Mouse (Mus musculus) kidney, adult 8-10 months (tissue): Measurements from ENCODE around the gene Socs2.
"Not testable (repeated sequence)": the region's sequence is repeated elsewhere in the genome, so short reads cannot be mapped to it uniquely, and the experiment has no call there.

ENCODE experiments used
- DNase-seq, 2 experiments: peaks; one replicate each; pipeline ENCODE4 v3.0.0; 2022

Gene Socs2

DNA sequence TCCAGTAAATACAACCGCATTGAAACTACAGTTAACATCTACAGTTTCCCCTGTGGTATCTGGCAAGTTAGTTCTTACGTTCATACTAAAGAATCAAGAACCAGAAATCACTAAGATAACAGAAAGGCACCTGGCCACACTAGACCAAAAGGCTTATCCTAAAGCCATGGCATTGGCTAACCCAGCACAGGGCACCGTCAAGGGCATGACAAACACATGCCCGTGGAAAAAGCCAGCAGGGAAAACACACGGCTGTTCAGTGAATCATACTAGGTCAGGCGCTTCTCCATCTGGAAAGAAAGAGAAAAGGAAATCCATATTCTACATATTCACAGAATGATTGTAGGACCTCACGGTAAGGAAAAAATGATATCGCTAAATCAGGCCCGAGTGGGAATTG lies 26.1 kb downstream of the Socs2 start:
- DNase-seq = no peak

DNA sequence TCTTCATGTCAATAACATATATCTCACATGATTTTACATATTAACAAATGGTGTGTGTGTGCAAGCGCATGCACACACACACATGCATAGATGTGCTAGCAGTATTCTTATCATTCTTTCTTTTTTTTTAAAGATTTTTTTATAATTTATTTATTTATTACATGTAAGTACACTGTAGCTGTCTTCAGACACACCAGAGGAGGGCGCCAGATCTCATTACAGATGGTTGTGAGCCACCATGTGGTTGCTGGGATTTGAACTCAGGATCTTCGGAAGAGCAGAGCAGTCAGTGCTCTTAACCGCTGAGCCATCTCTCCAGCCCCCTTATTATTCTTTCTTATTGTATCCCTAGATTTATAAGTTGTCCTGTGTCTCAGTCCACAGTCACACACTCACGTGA lies 27.2 kb downstream of the Socs2 start:
- not testable (repeated sequence) for DNase-seq

DNA sequence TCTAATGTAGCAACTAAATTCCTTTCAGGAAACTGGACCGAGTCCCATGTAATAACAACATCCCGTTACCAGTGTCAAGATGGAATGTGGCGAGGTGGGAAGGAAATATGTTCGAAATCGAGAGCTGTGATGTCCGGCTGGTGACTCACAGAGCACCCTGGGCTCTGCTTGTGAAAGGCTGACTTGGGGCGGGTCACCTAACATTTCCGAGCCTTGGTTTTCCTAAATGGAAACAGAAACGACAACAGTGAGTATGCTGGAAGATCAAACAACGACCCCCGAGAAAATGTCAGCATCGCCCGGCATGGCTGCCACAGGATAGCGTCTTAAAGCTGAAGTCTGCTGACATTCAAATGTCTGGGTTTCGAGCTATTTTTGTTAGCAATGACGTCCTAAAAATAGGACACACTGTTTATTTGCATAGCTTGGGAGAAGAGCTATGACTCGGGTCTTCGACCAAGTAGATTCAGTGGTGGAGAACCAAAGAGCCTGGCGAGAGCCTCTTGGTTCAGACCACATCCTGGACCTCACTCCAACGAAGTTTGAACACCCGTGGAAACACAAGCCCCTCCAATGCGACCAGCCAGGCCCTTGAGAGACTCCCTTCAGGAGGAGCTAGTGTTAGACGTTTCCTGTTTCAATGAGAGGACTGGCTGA lies 28.0 kb downstream of the Socs2 start:
- DNase-seq = peak; percentile 30 to 64

DNA sequence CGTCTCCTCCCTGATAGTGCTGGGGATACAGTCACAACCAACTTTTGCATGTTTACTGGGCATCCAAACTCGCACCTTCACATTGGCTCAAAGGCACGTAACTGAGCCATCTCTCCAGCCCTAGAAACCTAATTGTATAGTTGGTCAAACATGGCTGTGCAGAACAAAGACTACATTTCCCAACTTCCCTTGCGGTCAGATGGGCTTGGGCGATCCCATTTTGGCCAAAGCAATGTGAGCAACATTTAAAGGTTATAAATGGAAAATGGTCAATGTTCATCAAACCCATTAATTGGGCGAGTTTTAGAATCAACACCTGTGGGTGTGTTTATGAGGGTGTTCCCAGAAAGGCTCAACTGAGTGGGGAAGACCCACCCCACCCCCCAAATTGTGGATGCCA lies 30.5 kb downstream of the Socs2 start:
- no peak for DNase-seq

- DNase-seq = no peak
Measured at GRCm38 (mm10) chr10:95385801-95386203, 31.2 kb downstream of the Socs2 start.

GRCm38 (mm10) chr10:95385081-95385480 lies 31.9 kb downstream of the Socs2 start:
- no peak for DNase-seq

DNA sequence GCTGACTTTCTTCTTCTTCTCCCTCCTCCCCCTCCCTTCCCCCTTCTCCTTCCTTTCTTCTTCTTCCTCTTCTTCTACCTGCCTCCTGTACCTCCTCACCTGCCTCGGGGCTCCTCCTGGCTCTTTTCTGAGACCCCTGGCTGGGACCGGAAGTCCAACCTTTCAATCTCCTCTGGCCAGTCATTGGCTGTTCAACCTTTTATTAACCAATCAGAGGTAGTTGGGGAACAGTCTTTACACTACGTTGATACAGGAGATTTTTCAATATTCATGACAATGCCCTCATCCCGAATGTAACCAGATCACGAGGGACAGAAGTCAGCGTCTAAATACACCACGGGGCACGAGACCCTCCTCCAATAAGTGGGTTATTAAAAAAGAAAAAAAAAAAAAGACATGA lies 32.5 kb downstream of the Socs2 start:
- DNase-seq = no peak

GRCm38 (mm10) chr10:95373340-95373739 lies 43.6 kb downstream of the Socs2 start:
- DNase-seq = no peak

DNA sequence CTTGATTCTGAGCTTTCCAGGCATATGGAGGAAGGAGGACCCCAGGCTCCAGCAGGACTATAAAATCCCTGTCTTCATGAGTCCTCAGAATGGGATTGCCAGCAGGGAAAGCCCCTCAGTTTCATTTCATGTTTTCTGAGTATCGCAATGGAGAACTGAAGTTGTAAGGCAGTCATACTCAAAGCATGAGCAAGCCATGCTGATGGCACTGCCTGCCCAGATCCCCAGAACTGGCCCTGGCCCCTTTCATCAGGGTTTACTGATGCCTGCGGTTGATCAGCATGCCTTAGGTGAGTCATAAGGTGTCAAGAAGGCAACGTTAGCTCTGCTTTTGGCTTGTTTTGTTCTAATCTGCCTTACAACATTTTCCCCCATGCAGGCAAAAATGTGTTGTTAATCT lies 45.0 kb downstream of the Socs2 start:
- no peak for DNase-seq

GRCm38 (mm10) chr10:95369190-95369589 lies 47.8 kb downstream of the Socs2 start:
- no peak for DNase-seq

- DNase-seq = no peak
Measured at GRCm38 (mm10) chr10:95368151-95368550, 48.8 kb downstream of the Socs2 start.

GRCm38 (mm10) chr10:95367661-95368089 lies 49.3 kb downstream of the Socs2 start:
- DNase-seq = no peak

DNA sequence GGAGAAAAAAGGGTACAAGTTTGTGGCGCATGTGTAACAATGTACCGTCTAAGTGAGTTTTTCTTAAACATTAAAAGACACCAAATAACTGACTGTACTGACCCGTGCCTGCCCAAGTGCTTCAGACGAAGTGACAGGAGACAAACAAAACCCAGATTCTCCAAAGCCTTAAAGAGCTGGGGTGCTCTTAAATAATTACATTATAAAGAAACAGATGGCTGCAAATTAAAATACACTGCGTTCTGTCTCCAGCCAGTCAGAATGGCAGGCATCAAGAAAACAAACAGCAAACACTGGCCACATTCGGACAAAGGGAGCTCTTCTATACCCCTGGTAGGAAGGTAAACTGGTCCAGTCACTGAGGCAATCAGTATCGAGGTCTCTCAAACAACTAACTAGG lies 49.7 kb downstream of the Socs2 start:
- DNase-seq = no peak

- no peak for DNase-seq
Measured at GRCm38 (mm10) chr10:95362326-95362725, 54.7 kb downstream of the Socs2 start.

- DNase-seq = no peak
Measured at GRCm38 (mm10) chr10:95361260-95361841, 55.6 kb downstream of the Socs2 start.

- no peak for DNase-seq
Measured at GRCm38 (mm10) chr10:95360048-95360447, 56.9 kb downstream of the Socs2 start.

- DNase-seq = no peak
Measured at GRCm38 (mm10) chr10:95357721-95358120, 59.3 kb downstream of the Socs2 start.

DNA sequence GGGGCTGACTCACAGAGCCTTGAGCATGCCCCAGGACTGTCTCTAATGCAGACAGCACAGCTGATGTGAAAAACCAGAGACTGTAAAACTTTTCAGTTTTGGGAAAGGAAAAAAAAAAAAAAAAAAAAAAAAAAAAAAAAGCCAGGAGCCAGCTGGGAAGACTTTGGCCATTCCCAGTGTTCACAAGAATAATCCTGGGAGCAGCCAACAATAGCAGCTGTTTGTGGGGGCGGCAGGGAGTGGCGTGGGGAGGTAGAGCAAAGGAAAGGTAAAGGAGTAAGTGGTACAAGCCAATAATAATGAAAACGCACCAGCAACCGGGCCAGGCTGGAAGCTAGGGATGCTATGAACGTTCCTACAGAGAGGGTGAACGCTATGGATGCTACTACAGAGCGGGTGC lies 60.3 kb downstream of the Socs2 start:
- DNase-seq = no peak

DNA sequence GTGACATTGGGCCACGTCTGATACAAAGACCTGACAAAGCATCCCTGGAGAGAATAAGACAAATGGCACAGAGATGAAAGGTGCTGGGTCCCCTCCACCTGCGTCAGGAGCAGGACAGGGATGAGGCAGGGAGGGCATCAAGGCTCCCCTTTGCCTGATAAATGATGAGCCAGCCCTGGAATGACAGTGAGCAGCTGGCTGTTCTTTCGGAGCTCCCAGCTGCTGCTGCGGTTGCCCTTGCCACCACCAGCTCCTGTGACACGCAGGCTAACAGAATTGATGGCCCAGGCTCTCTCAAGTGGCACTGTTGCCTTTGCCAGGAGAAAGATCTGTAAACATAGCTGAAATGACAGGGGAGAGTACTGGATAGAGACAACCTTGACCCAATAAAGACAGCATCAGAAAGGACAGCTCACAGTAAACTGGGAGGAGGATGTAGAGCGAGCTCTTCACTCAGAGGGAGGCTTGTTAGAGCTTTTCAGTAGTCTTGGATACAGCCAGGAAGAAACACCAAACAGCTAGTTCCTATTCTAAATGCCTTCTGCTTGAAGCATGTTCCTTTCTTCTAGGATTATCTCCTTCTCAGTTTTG lies 61.2 kb downstream of the Socs2 start:
- DNase-seq = no peak

- DNase-seq = no peak
Measured at GRCm38 (mm10) chr10:95354673-95355072, 62.3 kb downstream of the Socs2 start.

DNA sequence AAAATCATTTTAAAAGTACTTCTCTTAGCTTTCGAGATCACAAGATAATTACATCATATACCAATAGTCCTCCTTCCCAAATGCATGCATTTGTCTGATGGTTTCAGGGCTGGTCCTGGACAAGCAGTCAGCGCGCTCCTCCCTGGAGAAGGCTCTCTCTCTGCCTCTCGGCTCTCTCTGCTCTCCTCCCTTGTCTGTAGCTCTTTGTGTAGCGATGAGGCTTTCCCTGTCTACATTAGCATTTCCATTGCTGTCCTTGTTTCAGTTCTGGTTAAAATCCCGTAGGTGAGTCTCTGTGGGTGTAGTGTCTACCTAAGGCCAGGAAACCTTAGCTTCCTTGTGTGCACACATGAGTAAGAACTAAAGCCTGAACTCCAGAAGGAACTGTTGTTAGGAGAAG lies 62.9 kb downstream of the Socs2 start:
- DNase-seq = no peak

- DNase-seq = no peak
Measured at GRCm38 (mm10) chr10:95348457-95348856, 68.5 kb downstream of the Socs2 start.

GRCm38 (mm10) chr10:95347776-95348175 lies 69.2 kb downstream of the Socs2 start:
- no peak for DNase-seq

GRCm38 (mm10) chr10:95342833-95343590 lies 74.0 kb downstream of the Socs2 start:
- DNase-seq = no peak
